Mouse (Mus musculus): ENCODE data around the gene Gm4131.

DNA sequence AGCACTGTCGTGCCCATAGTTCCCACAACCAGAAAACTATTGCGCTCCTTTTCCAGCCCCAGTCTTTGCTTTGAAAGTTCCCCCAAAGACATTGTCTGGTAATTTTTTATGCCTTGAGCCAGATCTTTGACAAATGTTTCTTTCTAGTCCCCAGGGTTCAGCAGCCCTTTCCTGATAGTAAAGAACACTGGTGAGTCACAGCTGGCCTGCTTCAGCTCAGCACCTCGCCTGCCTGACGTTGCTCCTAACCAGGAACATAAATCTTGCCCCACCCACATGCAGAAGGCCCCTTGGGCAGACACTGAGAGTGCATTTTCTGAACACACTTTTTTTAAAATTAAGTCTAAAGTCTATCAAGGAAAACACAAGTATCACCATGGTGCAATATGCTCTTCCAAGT, 3.6 kb upstream of the Gm4131 start:
- TF ChIP-seq CTCF (IDR thresholded peaks at IDR 0.05; ENCODE audit: control insufficient read depth, insufficient read depth, low read length) (no peak), POLR2A (IDR thresholded peaks at IDR 0.05; ENCODE audit: borderline replicate concordance, control insufficient read depth, low read depth, low read length) (no peak)
